Mouse (Mus musculus): Measurements from ENCODE around the gene Jmjd1c.

DNA sequence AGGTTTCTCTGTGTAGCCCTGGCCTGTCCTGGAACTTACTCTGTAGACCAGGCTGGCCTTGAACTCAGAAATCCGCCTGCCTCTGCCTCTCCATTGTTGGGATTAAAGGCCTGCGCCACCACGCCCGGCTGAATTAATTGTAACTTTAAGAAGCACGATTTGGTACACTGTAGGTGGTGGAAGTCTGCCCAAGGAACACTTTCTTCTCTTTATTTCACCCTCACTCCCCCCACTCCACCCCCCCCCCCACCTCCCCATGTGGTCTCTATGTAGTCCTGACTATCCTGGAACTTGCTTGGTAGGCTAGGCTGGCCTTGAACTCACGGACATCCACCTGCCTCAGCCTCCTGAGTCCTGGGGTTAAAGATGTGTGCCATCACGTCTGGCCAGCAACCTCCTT, 46.3 kb upstream of the Jmjd1c start:
- TF ChIP-seq CTCF (IDR thresholded peaks at IDR 0.05; ENCODE audit: low read depth): no peak
- TF ChIP-seq EP300 (optimal IDR thresholded peaks at IDR 0.05): no peak
